Mouse (Mus musculus) cerebellum, postnatal 25 days (tissue): ENCODE measurements around the gene Slc25a24.

ENCODE experiments used
- DNase-seq, 2 experiments: peaks; one replicate each; pipeline ENCODE4 v3.0.0; 2021; ENCODE audit warnings: mixed read lengths in 2 of 2

Slc25a24 gene

GRCm38 (mm10) chr3:109171070-109171778 is 48.3 kb downstream of the Slc25a24 start:
- DNase-seq: peak; percentile 65 to 80

GRCm38 (mm10) chr3:109174394-109174793 is 51.4 kb downstream of the Slc25a24 start:
- no peak for DNase-seq

DNA sequence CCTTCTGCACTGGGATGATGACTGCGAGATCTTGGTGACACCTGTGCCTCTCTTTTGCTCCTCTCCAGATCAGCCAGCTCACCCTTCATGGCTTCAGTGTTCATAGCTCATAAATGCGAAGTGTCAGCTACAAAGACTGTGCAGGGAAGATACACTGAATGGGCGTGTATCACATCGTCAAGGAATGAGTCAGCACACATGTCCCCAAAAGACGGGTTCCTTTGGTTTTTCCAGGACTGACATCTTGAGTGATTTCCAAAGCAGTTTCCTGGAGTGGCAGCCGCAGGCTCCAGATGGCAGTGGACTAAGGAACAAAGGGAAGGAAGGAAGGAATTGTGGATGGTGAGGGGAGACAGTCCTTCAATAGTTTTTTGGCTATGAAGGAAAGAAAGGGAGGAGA is 55.8 kb downstream of the Slc25a24 start:
- DNase-seq: no peak

- DNase-seq: no peak
These were observed 56.7 kb downstream of the Slc25a24 start for GRCm38 (mm10) chr3:109179528-109180076.

DNA sequence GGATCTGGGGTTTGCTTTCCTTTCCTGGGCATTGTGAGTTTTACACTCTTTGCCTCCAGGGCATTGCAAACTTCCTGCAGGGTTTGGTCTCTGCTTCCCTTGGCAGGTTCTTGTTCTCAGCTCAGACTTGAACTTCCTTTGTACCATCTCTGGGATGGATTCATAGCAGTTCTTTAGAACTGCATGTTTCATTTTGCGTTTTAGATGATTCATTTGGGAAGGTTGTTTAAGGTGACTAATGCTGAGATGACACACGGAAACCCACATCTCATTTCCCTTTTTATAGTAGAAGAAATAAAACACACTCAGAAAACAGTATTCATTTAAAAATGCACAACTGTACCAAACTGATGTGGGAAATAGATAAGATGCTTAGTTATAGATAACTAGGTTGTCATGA is 73.2 kb downstream of the Slc25a24 start:
- no peak for DNase-seq

DNA sequence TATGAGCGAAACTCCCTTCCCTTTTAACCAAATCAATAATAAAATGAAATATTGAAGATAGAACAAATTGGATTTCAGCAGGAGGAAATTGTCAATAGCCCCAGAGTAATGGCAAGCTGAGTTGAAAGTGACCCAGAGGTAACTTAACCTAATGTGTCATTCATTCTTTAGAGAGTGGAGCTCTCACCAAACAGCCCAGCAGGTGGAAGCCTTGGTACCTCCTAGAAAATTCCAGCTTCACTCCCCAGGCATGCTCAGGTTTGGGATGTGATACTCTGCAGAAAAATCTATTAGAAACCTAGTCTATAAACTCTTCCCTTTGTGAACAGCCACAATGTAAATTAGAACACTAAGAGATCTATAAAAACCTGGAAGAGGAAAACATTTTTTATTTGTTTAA is 76.3 kb downstream of the Slc25a24 start:
- no peak for DNase-seq

DNA sequence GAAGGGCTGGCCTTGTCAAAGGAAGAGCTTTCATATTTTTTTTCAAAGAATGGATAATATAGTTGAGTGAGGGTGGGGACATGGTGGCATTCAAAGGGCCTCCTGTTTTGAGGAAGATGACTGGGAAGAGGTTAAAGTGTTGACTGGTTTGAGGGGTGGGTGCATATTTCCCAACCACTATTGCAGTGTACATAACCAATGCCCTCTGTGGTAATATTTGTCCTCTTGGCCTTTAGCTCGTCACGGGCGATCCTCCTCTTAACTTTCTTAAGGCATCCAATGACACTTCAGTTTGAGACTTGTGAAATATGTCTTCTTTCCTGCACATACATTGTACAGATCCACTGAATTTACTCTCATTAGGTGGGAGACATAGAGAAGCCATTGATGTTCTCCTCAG is 89.4 kb downstream of the Slc25a24 start:
- no peak for DNase-seq

- no peak for DNase-seq
These were observed 93.4 kb downstream of the Slc25a24 start for GRCm38 (mm10) chr3:109216352-109216751.
